Mouse (Mus musculus) testis, adult 2 months (tissue): ENCODE measurements around the gene Col27a1.

Experiments used
- CTCF ChIP-seq: fragments of 200-500 bp; IDR thresholded peaks from 2 replicates; pipeline ENCODE4 v1.5.1; 2012; ENCODE audit warnings: low read depth, mild to moderate bottlenecking, inconsistent platforms, low read length, moderate library complexity; ENCODE audit not compliant: control insufficient read depth, insufficient read depth, insufficient replicate concordance
- POLR2A ChIP-seq: fragments of 200-500 bp; IDR thresholded peaks from 2 replicates; pipeline ENCODE4 v1.6.1; 2012; ENCODE audit warnings: low read depth, mild to moderate bottlenecking, inconsistent platforms, low read length, moderate library complexity; ENCODE audit not compliant: control insufficient read depth

- TF ChIP-seq CTCF (no peak), POLR2A (no peak)
Measured at GRCm38 (mm10) chr4:63308316-63308715, 94.5 kb downstream of the Col27a1 start.
